Mouse (Mus musculus) monocyte, adult 59 days (primary cell): ENCODE results near the gene Ccno. TPM values are rescaled to one million over a fixed set of nuclear protein-coding genes. Genes with fewer than 3 reads are reported as not detected.

Experiments
- total RNA-seq, 2 experiments: library from RNA; stranded (reverse); gene quantifications; one replicate each; pipeline ENCODE4 v1.2.4; 2023

Ccno gene
- total RNA-seq: 1 to 10 TPM in 1 of 2 experiments, under 1 TPM in 1; 0.27 to 1.0 TPM

DNA sequence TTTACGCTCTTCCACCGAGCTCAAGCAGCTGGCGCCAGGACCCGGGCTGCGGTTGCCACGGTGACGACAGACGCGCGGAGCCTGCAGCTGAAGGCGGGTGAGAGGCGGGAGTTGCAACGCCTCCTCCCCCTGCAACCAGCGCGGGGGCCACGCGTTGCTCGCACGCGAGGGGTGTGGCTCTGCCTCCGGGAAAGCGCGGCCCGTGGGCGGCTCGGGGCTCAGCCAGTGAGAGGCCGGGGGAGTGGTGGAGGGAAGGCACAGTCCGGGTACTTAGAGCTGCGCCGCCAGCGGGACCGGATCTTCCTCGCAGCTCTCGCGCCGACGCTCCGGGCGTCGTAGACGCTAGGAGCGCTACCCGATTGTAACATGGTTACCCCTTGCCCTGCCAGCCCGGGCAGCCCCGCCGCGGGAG, at the start of gene Ccno:
Gene Ccno (plus strand): TSS at position 271 of the 412 bp plus-strand sequence.

DNA sequence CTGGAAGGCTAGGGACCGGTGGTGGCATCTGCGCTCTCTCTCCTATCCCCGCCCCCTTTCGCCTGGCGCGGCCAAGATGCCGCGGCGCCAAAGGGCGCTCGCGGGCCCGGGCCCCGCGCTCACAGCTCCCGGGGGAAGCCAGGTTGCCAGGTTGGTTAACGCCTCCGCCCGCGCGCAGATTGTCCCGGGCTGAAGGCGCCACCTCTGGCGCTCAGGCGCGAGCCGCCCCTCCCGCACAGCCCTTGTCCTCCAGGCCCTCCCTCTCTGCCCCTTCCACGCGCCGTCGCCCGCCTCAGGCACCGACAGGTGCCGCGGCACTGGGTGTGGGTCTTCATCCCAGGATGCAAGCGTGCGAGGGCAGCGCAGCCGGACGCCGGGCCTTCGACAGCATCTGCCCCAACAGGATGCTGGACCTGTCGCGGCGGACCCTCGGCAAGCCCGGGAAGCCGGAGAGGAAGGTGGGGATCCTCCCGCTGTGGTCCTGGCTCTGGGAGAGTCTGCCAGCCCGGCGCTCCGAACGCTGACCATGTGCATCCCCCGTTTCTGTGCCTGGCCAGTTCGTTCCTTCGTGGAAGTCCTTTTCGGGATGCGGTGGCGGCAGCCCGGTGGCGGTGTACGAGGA, 6.0 kb downstream of the Ccno start, which contains the start of gene Mcidas:
Gene Mcidas (plus strand): TSS at position 315 of the 622 bp plus-strand sequence.

GRCm38 (mm10) chr13:113034950-113035421, 47.4 kb downstream of the Ccno start, which contains the start of gene Cdc20b:
Cdc20b (plus strand) TSS chr13:113035111.

Other genes starting within 250 kb of the Ccno start
- gene Plpp1, start 187.0 kb upstream of the Ccno start, total RNA-seq: 1 to 10 TPM; 9.4 TPM
- 10 to 100 TPM; 36.4 to 47.3 TPM for gene Mtrex, start 60.4 kb upstream of the Ccno start, total RNA-seq
- 10 to 100 TPM; 12.3 to 13.6 TPM for gene Dhx29, start 60.3 kb upstream of the Ccno start, total RNA-seq
- gene Mcidas, start 6.0 kb downstream of the Ccno start, total RNA-seq: not detected
- gene Cdc20b, start 47.3 kb downstream of the Ccno start, total RNA-seq: not detected
- not detected for gene Gpx8, start 58.6 kb downstream of the Ccno start, total RNA-seq
- under 1 TPM in 1 of 2 experiments, not detected in 1; 0.97 TPM for gene Gzma, start 113.2 kb downstream of the Ccno start, total RNA-seq
- not detected for gene Esm1, start 221.9 kb downstream of the Ccno start, total RNA-seq
- not detected for gene Gzmk, start 238.1 kb downstream of the Ccno start, total RNA-seq